Mouse (Mus musculus): ENCODE measurements around the gene Gpatch4.

DNA sequence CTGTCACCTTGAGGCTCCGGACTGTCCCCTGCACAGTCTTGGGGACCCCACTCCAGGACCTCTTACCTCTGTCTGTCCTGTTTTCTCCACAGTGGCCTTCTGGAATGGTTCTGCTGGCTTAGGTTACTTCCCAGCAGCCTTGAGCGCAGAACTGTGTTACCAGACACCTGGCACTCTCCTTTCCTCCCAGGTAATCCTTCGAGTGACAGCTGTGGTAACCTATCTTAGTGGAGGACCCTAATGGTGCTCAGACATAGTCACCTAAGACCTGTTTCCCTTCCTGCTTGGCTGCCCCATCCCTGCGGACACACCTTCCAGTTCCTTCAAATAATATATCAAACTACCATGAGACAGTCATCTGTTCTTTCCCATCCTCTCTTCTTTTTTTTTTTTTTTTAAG, 35.3 kb downstream of the Gpatch4 start, which contains the start of gene Ttc24:
- TF ChIP-seq GATA1 (IDR thresholded peaks at IDR 0.05; ENCODE audit: borderline replicate concordance, low read length) = no peak
- no peak for TF ChIP-seq FLI1 (IDR thresholded peaks at IDR 0.05; ENCODE audit: low read length)
